Mouse (Mus musculus) kidney, adult 2 months (tissue): Measurements from ENCODE around the gene Tenm4.

Experiments
- CTCF ChIP-seq: fragments of 200-500 bp; conservative IDR thresholded peaks from 2 replicates; pipeline ENCODE4 v1.5.1; 2011; ENCODE audit warnings: low read depth, mild to moderate bottlenecking, control low read depth, low read length, moderate library complexity, mixed read lengths; ENCODE audit not compliant: insufficient read depth, insufficient read length
- POLR2A ChIP-seq: fragments of 200-500 bp; IDR thresholded peaks from one replicate; pipeline ENCODE4 v1.6.1; 2011; ENCODE audit warnings: low read depth, low read length, control low read depth

DNA sequence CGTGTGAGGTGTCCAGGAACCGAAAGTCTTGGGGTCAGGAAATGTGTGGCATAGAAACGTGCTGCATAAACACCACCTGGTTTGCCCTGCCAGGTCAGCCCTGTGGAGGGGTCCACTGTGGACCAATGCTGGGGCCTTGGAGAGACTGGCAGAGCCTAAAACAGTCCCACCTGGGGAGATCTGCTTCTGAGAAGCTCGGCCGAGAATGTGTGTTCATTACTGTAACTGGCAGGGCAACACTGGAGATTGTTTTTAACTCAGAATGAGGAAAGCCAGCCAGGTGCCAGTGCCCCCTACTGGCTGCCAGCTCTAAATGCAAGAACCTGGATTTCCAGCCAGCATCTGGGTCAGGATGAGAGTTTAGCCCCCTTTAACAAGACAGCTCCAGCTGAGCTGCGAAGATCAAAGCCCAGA lies 383.2 kb downstream of the Tenm4 start:
- TF ChIP-seq POLR2A (no peak), CTCF (peak; percentile 68)
